In the genomic region with DNA sequence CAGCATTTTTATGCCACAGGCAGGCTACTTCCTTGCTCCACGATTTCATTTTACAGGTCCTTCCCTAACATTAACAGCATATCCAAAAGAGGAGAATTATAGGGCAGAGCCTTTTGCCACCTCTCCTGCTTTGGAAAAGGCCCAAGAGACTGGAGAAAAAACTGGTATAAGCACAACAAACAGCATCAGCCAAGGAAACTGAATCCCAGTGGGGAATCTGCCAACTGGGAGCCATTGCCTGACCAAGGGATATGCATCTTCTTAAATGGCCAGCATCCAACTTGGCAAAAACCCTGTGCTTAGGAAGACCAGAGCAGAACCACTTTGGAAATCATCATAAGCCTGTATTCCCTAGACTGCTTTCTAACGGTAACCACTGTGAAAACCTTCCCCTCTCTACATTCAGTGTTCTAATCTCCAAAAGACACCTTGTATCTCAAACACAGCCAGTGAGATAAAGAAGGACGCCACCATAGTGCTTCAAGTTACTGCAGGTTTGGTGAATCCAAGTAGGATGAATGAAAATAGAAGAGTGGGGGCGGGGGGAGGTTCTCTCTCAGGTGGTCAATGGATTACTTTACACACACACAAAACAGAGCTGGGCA, we compare ENCODE assay signal across 12 mouse cellular contexts.
DNase-seq lines count a peak whose midpoint lies in the region; ATAC-seq and TF ChIP-seq lines count a peak whose summit lies in the region.
"Had no signal": no experiment of that assay in that cellular context is flagged by ENCODE, and none has a peak within 500 bp of the region (broad histone marks: within the 10 kb centered on the region; RNA-seq: fewer than 3 reads in every experiment).

No protein-coding gene starts in this region.

- H3K27ac ChIP-seq in forebrain, postnatal 0 days (ENCODE audit: low read depth, low read length), result no peak overlapping the region
- H3K27ac ChIP-seq in forebrain, embryonic 11.5 days (ENCODE audit: low read depth, low read length), result no peak overlapping the region
- 0 out of 2 replicates have a peak overlapping the region, but pooled peaks have one; percentile 11 for H3K27ac ChIP-seq in embryonic facial prominence, embryonic 15.5 days (replicated peaks)
- H3K27ac ChIP-seq in limb, embryonic 10.5 days, result no peak overlapping the region
- H3K27ac ChIP-seq: neural tube, embryonic 12.5 days had no signal

- no peak for TF ChIP-seq CTCF in forebrain, postnatal 0 days (IDR thresholded peaks at IDR 0.05; ENCODE audit: low read depth)

- H3K4me3 ChIP-seq in forebrain, postnatal 0 days (ENCODE audit: low read depth, low read length), result no peak overlapping the region
- H3K4me3 ChIP-seq in forebrain, embryonic 11.5 days (ENCODE audit: low read depth, low read length), result no peak overlapping the region
- no peak overlapping the region for H3K4me3 ChIP-seq in embryonic facial prominence, embryonic 15.5 days (replicated peaks)
- H3K4me3 ChIP-seq in limb, embryonic 10.5 days, result no peak overlapping the region
- H3K4me3 ChIP-seq: neural tube, embryonic 12.5 days had no signal

- H3K9me3 ChIP-seq in forebrain, postnatal 0 days (ENCODE audit: low read length), result no peaks in the 10 kb centered on the region
- H3K9me3 ChIP-seq in forebrain, embryonic 11.5 days (ENCODE audit: control insufficient read depth, low read length), result no peaks in the 10 kb centered on the region
- no peaks in the 10 kb centered on the region for H3K9me3 ChIP-seq in embryonic facial prominence, embryonic 15.5 days (replicated peaks)
- no peaks in the 10 kb centered on the region for H3K9me3 ChIP-seq in limb, embryonic 10.5 days (replicated peaks)
- H3K9me3 ChIP-seq: neural tube, embryonic 12.5 days had no signal

- DNase-seq in forebrain, postnatal 0 days, result peak; percentile 26
- no peak for DNase-seq in forebrain, embryonic 11.5 days (ENCODE audit: low spot score)
- peak; percentile 43 to 46 for DNase-seq in right cerebral cortex, postnatal 10 days (ENCODE audit: low spot score in 2 of 2)
- DNase-seq in right cerebral cortex, adult 18-20 months, result no peak
- peak; percentile 57 for DNase-seq in skeletal muscle tissue, adult 2 months (ENCODE audit: low read depth, low spot score)
- DNase-seq in heart, adult 9 months (ENCODE audit: low spot score in 2 of 2), result no peak
- no peak for DNase-seq in limb, embryonic 10.5 days (ENCODE audit: low spot score)
- DNase-seq: embryo, embryonic 11 days; kidney, adult 18-20 months; thymus, postnatal 25 days had no signal

- H3K4me2 ChIP-seq in forebrain, postnatal 0 days (ENCODE audit: low read depth), result no peak overlapping the region
- no peak overlapping the region for H3K4me2 ChIP-seq in forebrain, embryonic 11.5 days (ENCODE audit: low read depth, low read length, severe bottlenecking)
- no peak overlapping the region for H3K4me2 ChIP-seq in embryonic facial prominence, embryonic 15.5 days (replicated peaks)
- H3K4me2 ChIP-seq: neural tube, embryonic 12.5 days had no signal

- no peak for ATAC-seq in forebrain, postnatal 0 days
- ATAC-seq in forebrain, embryonic 11.5 days (replicated peaks; ENCODE audit: low FRiP score), result no peak
- no peak for ATAC-seq in embryonic facial prominence, embryonic 15.5 days (ENCODE audit: insufficient number of reproducible peaks, low FRiP score, low TSS enrichment, low read depth)

- WGBS in forebrain, postnatal 0 days, result 55% methylated on average over 4 of the region's 4 CpGs
- 84% methylated on average over 4 of the region's 4 CpGs for WGBS in forebrain, embryonic 11.5 days
- 67% methylated on average over 4 of the region's 4 CpGs for WGBS in embryonic facial prominence, embryonic 15.5 days
- WGBS in limb, embryonic 10.5 days, result 78% methylated on average over 4 of the region's 4 CpGs

- H3K9ac ChIP-seq in forebrain, postnatal 0 days, result no peak overlapping the region
- no peak overlapping the region for H3K9ac ChIP-seq in forebrain, embryonic 11.5 days (ENCODE audit: low read length)
- H3K9ac ChIP-seq in embryonic facial prominence, embryonic 15.5 days, result no peak overlapping the region
- H3K9ac ChIP-seq: neural tube, embryonic 12.5 days had no signal

- peaks cover 3% of the 10 kb centered on the region; the same call in 1 of the 2 replicates for H3K4me1 ChIP-seq in forebrain, postnatal 0 days (ENCODE audit: insufficient read depth)
- peaks cover under 1% of the 10 kb centered on the region; the same call in 1 of the 2 replicates for H3K4me1 ChIP-seq in forebrain, embryonic 11.5 days (replicated peaks; ENCODE audit: control insufficient read depth, insufficient read depth, low read length)
- peaks cover 35% of the 10 kb centered on the region for H3K4me1 ChIP-seq in embryonic facial prominence, embryonic 15.5 days
- H3K4me1 ChIP-seq in limb, embryonic 10.5 days, result peaks cover 26% of the 10 kb centered on the region

- H3K27me3 ChIP-seq in forebrain, postnatal 0 days (ENCODE audit: insufficient read depth, low read length), result no peaks in the 10 kb centered on the region
- no peaks in the 10 kb centered on the region for H3K27me3 ChIP-seq in forebrain, embryonic 11.5 days (ENCODE audit: control insufficient read depth, insufficient read depth, low read length)
- no peaks in the 10 kb centered on the region for H3K27me3 ChIP-seq in embryonic facial prominence, embryonic 15.5 days
- no peaks in the 10 kb centered on the region for H3K27me3 ChIP-seq in limb, embryonic 10.5 days (ENCODE audit: low read depth, poor library complexity, severe bottlenecking)
- H3K27me3 ChIP-seq: neural tube, embryonic 12.5 days had no signal

- H3K36me3 ChIP-seq in forebrain, postnatal 0 days (ENCODE audit: insufficient read depth), result no peaks in the 10 kb centered on the region
- no peaks in the 10 kb centered on the region for H3K36me3 ChIP-seq in forebrain, embryonic 11.5 days (ENCODE audit: control insufficient read depth, insufficient read depth, low read length)
- H3K36me3 ChIP-seq in embryonic facial prominence, embryonic 15.5 days, result no peaks in the 10 kb centered on the region
- H3K36me3 ChIP-seq in limb, embryonic 10.5 days, result no peaks in the 10 kb centered on the region
- H3K36me3 ChIP-seq: neural tube, embryonic 12.5 days had no signal

Comparison
In these comparisons a context has a peak if more than half of its experiments do, and no peak if none do; other contexts are left out.
1. DNase-seq: peak in forebrain, postnatal 0 days (single experiment), right cerebral cortex, postnatal 10 days (2 of 2) and skeletal muscle tissue, adult 2 months (single experiment); none in forebrain, embryonic 11.5 days (single experiment), right cerebral cortex, adult 18-20 months (single experiment), heart, adult 9 months (0 of 2) and limb, embryonic 10.5 days (single experiment).